Mouse (Mus musculus) thymus, adult 2 months (tissue): ENCODE measurements around the gene Uba3.

Experiments
- CTCF ChIP-seq: fragments of 200-500 bp; IDR thresholded peaks from 2 replicates; pipeline ENCODE4 v1.5.1; 2012; ENCODE audit warnings: mild to moderate bottlenecking, control low read depth, low read length, moderate library complexity, borderline replicate concordance; ENCODE audit not compliant: control insufficient read depth, poor library complexity, insufficient read depth; ENCODE audit errors: extremely low read depth
- POLR2A ChIP-seq: fragments of 200-500 bp; IDR thresholded peaks from 2 replicates; pipeline ENCODE4 v1.6.1; 2012; ENCODE audit warnings: mild to moderate bottlenecking, low read length, control low read depth, moderate library complexity; ENCODE audit not compliant: control insufficient read depth, poor library complexity, insufficient read depth; ENCODE audit errors: extremely low read depth

DNA sequence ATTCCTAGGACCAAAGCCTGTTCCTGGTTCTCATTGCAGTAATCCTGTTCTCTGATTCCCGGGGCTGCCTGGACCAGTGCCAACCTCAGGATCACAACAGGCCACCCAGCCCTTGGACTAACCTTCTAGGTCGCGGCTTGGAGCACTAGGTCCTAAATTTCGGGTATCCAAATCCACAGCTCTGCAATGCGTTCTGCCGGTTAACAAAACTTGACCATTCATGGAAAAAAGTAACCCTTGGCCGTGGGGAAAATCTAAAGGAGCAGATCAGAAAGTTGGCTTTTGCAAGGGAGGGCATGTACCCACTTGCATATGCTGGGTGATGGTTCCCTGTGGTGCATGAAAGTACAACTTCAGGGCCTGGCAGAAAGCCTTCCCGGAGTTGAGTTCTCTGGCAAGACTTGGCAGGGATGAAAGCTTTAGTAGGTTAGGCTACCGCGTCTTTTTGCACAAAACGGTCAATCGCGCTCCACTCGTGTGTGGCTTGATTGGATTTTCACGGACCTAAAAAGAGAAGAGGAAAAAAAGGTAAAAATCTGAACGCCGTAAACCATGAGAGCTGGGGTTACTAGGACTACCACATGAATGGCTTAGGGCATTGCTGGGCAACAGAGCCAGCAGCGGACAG, 57.6 kb downstream of the Uba3 start:
- no peak for TF ChIP-seq CTCF
- no peak for TF ChIP-seq POLR2A
